Mouse (Mus musculus) liver, postnatal 0 days (tissue): Measurements from ENCODE around the gene Slc25a39.

Experiments used
- CTCF ChIP-seq: sonication (generic); IDR thresholded peaks from 2 replicates; pipeline ENCODE4 v1.5.1; 2016; ENCODE audit warnings: antibody characterized with exemption, low read depth
- EP300 ChIP-seq: IDR thresholded peaks from 2 replicates; pipeline ENCODE4 v1.6.1; 2016; ENCODE audit warnings: antibody characterized with exemption, low read depth, mild to moderate bottlenecking

DNA sequence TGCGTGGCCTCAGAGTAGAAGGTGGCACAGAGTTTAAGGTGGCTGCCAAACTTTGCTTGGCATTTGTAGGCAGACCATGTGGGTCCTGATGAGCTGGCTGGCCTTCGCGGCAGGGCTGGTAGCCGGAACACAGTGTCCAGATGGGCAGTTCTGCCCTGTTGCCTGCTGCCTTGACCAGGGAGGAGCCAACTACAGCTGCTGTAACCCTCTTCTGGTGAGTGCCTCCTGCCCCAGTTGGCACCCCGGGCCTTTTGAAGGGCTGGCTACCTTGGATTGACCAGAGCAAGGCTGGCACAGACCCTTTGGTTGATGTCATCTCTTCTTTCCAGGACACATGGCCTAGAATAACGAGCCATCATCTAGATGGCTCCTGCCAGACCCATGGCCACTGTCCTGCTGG, 25.1 kb upstream of the Slc25a39 start:
- TF ChIP-seq EP300 (no peak), CTCF (no peak)
